Mouse (Mus musculus): ENCODE data around the gene Hps5. TPM values are rescaled to one million over a fixed set of nuclear protein-coding genes. Genes with fewer than 3 reads are reported as not detected.
A peak's percentile ranks its signal among the peaks of the same experiment; 100 is the strongest.
"Not testable (repeated sequence)": the region's sequence is repeated elsewhere in the genome, so short reads cannot be mapped to it uniquely, and the experiment has no call there.

Gene Hps5
- polyA plus RNA-seq, 1 experiment from 2014 or later = 6.4 TPM

DNA sequence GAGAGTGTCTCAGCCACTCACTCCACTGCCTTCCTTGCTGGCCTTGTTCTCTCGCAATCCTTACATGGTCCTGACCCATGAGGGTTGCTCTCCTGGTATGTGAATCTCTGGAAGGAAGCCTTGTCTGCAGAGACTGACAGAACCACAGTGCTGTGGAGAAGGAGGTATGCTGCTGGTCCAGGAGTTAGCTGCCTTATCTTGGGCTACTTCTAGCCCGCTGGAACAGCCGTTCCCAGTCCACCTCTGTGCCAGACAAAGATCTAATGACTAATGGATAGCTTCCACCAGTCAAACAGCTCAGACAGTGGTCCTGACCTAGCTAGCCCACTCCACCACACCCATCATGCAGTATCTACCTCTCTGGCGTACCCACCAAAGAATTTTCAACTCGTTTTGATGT, 40.5 kb upstream of the Hps5 start:
- Histone ChIP-seq H3K27me3 (ENCODE audit: control insufficient read depth, insufficient read depth, low read length) (no peaks in the 10 kb centered on the region), H3K4me3 (ENCODE audit: low read depth, low read length) (no peak overlapping the region), H3K4me2 (replicated peaks; ENCODE audit: low read depth) (no peak overlapping the region), H3K27ac (replicated peaks) (no peak overlapping the region), H3K4me1 (replicated peaks; ENCODE audit: control insufficient read depth, insufficient read depth) (no peaks in the 10 kb centered on the region; the same call in 1 of the 2 replicates), H3K36me3 (ENCODE audit: control insufficient read depth, insufficient read depth, low read length) (no peaks in the 10 kb centered on the region), H3K9me3 (ENCODE audit: control insufficient read depth, low read length) (no peaks in the 10 kb centered on the region), H3K9ac (ENCODE audit: low read length) (no peak overlapping the region)
- no peak for TF ChIP-seq CTCF (IDR thresholded peaks at IDR 0.05; ENCODE audit: low read depth)
- TF ChIP-seq EP300 (optimal IDR thresholded peaks at IDR 0.05) = no peak
- 80% methylated on average over 5 of the region's 5 CpGs for WGBS
- DNase-seq (ENCODE audit: low spot score) (no peak), ATAC-seq (ENCODE audit: low FRiP score, low TSS enrichment) (no peak)

DNA sequence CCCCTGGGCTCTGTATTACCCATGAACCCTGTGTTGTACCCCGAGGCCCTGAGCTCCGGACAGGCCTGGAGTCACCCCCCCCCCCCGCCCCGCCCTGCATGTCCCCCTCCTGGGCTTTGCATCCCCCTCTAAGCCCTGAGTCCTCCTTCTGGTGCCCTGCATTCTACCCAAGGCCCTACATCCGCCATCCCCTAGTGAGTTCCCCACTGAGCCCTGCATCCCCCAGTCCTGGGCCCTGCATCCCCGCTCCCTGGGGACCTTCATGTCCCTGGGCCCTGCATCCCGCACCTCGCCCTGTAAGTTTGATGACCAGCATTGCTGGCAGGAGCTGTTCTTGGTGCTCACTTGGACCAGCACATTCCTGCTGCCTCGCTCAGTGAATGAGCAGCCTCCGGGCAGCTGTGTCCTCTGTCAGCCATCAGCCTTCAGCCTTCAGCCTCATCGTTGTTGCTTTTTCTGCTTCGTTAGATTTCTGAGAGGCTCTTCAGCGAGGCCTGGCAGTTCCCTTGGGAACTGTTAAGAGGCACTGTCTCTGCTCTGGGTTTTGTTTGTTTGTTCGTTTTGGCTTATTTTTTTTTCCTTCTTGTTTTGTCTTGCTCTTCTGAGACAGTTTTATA, 39.2 kb upstream of the Hps5 start:
- no peak overlapping the region for H3K9ac ChIP-seq (ENCODE audit: low read length)
- no peak overlapping the region for H3K27ac ChIP-seq (replicated peaks)

DNA sequence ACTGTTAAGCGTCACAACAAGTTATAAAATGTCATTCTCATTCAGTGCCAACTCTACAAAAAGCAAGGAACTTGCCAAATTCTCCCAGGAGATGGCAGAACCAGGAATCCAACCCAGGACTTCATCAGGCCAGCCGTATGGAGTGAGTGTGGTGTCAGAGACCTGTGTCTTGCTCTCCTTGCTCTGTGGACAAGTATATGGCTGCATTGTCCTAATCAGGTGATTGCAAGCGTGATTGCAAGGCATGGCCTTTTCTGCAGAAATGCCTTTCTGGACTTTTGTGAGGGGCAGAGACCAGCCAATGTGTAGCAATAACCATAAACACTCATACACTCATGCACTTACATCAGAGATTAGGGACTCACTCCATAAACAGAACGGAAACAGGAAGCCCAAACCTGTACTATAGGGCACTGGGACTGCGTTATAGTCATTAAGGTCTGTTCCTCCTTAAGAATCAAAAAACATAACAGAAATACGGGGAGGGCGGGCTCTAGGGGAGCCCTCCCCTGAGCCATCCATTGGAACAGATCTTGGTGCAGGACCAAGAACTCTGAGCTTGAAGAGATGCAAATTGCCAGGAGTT, 37.9 kb upstream of the Hps5 start:
- no peak for DNase-seq (ENCODE audit: low spot score)
- WGBS = 78% methylated on average over 7 of the region's 7 CpGs
- Histone ChIP-seq H3K27me3 (ENCODE audit: control insufficient read depth, insufficient read depth, low read length) (no peaks in the 10 kb centered on the region), H3K9me3 (ENCODE audit: control insufficient read depth, low read length) (no peaks in the 10 kb centered on the region), H3K9ac (ENCODE audit: low read length) (0 out of 2 replicates have a peak overlapping the region, but pooled peaks have one; percentile 13), H3K27ac (replicated peaks) (0 out of 2 replicates have a peak overlapping the region, but pooled peaks have one; percentile 45), H3K4me2 (replicated peaks; ENCODE audit: low read depth) (no peak overlapping the region), H3K4me3 (ENCODE audit: low read depth, low read length) (no peak overlapping the region), H3K36me3 (ENCODE audit: control insufficient read depth, insufficient read depth, low read length) (no peaks in the 10 kb centered on the region), H3K4me1 (replicated peaks; ENCODE audit: control insufficient read depth, insufficient read depth) (no peaks in the 10 kb centered on the region)
- TF ChIP-seq EP300 (optimal IDR thresholded peaks at IDR 0.05) (no peak), CTCF (IDR thresholded peaks at IDR 0.05; ENCODE audit: low read depth) (no peak)
- no peak for ATAC-seq (ENCODE audit: low FRiP score, low TSS enrichment)

More for the DNA sequence above, 39.2 kb upstream of the Hps5 start:
- TF ChIP-seq EP300 (optimal IDR thresholded peaks at IDR 0.05) (no peak), CTCF (IDR thresholded peaks at IDR 0.05; ENCODE audit: low read depth) (no peak)
- Histone ChIP-seq H3K4me2 (replicated peaks; ENCODE audit: low read depth) (no peak overlapping the region), H3K36me3 (ENCODE audit: control insufficient read depth, insufficient read depth, low read length) (no peaks in the 10 kb centered on the region), H3K4me1 (replicated peaks; ENCODE audit: control insufficient read depth, insufficient read depth) (no peaks in the 10 kb centered on the region), H3K9me3 (ENCODE audit: control insufficient read depth, low read length) (no peaks in the 10 kb centered on the region), H3K4me3 (ENCODE audit: low read depth, low read length) (no peak overlapping the region), H3K27me3 (ENCODE audit: control insufficient read depth, insufficient read depth, low read length) (no peaks in the 10 kb centered on the region)
- ATAC-seq (ENCODE audit: low FRiP score, low TSS enrichment) (no peak), DNase-seq (ENCODE audit: low spot score) (no peak)
- 67% methylated on average over 11 of the region's 14 CpGs for WGBS

- H3K27ac ChIP-seq (replicated peaks) = 0 out of 2 replicates have a peak overlapping the region, but pooled peaks have one; percentile 45
- DNase-seq (ENCODE audit: low spot score) = peak; percentile 64
- no peaks in the 10 kb centered on the region for H3K9me3 ChIP-seq (ENCODE audit: control insufficient read depth, low read length)
- no peak for TF ChIP-seq EP300 (optimal IDR thresholded peaks at IDR 0.05)
- TF ChIP-seq CTCF (IDR thresholded peaks at IDR 0.05; ENCODE audit: low read depth) = no peak
- no peaks in the 10 kb centered on the region for H3K4me1 ChIP-seq (replicated peaks; ENCODE audit: control insufficient read depth, insufficient read depth)
- peak; percentile 89 for ATAC-seq (ENCODE audit: low FRiP score, low TSS enrichment)
- no peak overlapping the region for H3K4me2 ChIP-seq (replicated peaks; ENCODE audit: low read depth)
- no peak overlapping the region for H3K9ac ChIP-seq (ENCODE audit: low read length)
- 34% methylated on average over 6 of the region's 6 CpGs for WGBS
- no peak overlapping the region for H3K4me3 ChIP-seq (ENCODE audit: low read depth, low read length)
- H3K27me3 ChIP-seq (ENCODE audit: control insufficient read depth, insufficient read depth, low read length) = no peaks in the 10 kb centered on the region
- no peaks in the 10 kb centered on the region for H3K36me3 ChIP-seq (ENCODE audit: control insufficient read depth, insufficient read depth, low read length)
Measured at GRCm38 (mm10) chr7:46833266-46833665, 37.4 kb upstream of the Hps5 start.

DNA sequence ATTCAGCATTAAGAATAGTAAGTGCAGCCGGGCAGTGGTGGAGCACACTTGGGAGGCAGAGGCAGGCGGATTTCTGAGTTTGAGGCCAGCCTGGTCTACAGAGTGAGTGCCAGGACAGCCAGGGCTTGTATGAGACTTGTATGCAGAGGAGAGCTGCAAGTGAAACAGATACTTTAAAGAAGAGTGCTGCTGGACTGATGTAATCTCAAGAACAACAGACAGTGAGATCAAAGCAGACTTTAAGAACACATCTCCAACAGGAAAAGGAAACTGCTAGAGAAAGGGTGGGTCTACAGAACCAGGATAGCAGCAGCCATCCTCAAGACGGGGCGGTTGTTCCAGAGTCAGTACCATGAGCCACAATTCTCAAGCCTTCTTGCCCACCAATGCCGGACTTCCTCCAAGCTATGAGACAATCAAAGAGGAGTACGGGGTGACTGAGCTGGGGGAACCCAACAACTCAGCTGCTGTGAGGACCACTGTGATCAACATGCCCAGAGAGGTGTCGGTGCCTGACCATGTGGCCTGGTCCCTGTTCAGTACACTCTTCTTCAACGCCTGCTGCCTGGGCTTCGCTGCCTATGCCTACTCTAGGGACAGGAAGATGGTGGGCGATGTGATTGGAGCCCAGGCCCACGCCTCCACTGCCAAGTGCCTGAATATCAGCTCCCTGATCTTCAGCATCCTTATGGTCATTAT, 36.4 kb upstream of the Hps5 start:
- H3K9me3 ChIP-seq (ENCODE audit: control insufficient read depth, low read length); H3K27me3 ChIP-seq (ENCODE audit: control insufficient read depth, insufficient read depth, low read length); H3K4me3 ChIP-seq (ENCODE audit: low read depth, low read length); H3K9ac ChIP-seq (ENCODE audit: low read length); H3K36me3 ChIP-seq (ENCODE audit: control insufficient read depth, insufficient read depth, low read length); H3K4me2 ChIP-seq (replicated peaks; ENCODE audit: low read depth); DNase-seq (ENCODE audit: low spot score); ATAC-seq (ENCODE audit: low FRiP score, low TSS enrichment); H3K27ac ChIP-seq (replicated peaks); H3K4me1 ChIP-seq (replicated peaks; ENCODE audit: control insufficient read depth, insufficient read depth): not testable (repeated sequence)
- 93% methylated on average over 11 of the region's 11 CpGs for WGBS

DNA sequence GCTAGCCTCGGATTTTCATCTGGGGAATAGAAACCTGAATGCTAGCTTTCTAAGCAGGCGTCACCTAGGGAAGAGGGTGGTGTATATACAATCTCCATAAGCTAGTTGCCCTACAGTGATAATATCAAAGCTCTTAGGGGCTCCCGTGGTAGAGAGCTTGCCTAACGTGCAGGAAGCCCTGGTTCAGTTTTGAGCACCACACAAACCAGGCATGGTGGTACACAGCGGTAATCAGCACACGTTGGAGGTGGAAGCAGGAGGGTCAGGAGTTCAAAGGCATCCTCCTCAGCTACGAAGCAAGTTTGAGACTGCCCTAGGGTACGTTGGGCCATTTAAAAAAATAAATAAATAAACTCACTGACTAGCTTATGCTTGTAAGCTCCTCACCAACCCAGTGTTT, 35.8 kb upstream of the Hps5 start:
- Histone ChIP-seq H3K36me3 (ENCODE audit: control insufficient read depth, insufficient read depth, low read length) (no peaks in the 10 kb centered on the region), H3K9ac (ENCODE audit: low read length) (no peak overlapping the region), H3K9me3 (ENCODE audit: control insufficient read depth, low read length) (no peaks in the 10 kb centered on the region), H3K27me3 (ENCODE audit: control insufficient read depth, insufficient read depth, low read length) (no peaks in the 10 kb centered on the region), H3K27ac (replicated peaks) (no peak overlapping the region), H3K4me2 (replicated peaks; ENCODE audit: low read depth) (no peak overlapping the region), H3K4me1 (replicated peaks; ENCODE audit: control insufficient read depth, insufficient read depth) (no peaks in the 10 kb centered on the region), H3K4me3 (ENCODE audit: low read depth, low read length) (no peak overlapping the region)
- 75% methylated on average over 8 of the region's 8 CpGs for WGBS
- DNase-seq (ENCODE audit: low spot score) (no peak), ATAC-seq (ENCODE audit: low FRiP score, low TSS enrichment) (no peak)
- TF ChIP-seq EP300 (optimal IDR thresholded peaks at IDR 0.05) = no peak
- TF ChIP-seq CTCF (IDR thresholded peaks at IDR 0.05; ENCODE audit: low read depth) = no peak

Measured in stomach, postnatal 0 days (tissue).